Mouse (Mus musculus) lung, embryonic 14.5 days (tissue): Measurements from ENCODE around the gene Zfp870. TPM values are rescaled to one million over a fixed set of nuclear protein-coding genes. Genes with fewer than 3 reads are reported as not detected.
"Not testable (repeated sequence)": the region's sequence is repeated elsewhere in the genome, so short reads cannot be mapped to it uniquely, and the experiment has no call there.

Experiments
- ATAC-seq: fragments of 200-750 bp; cut with Nextera tagmentation; 2 replicates; pipeline ENCODE4 v1.8.0; 2017; ENCODE audit warnings: mild to moderate bottlenecking, moderate TSS enrichment, moderate library complexity; ENCODE audit not compliant: insufficient read depth
- DNase-seq: peaks from one replicate; pipeline ENCODE4 v3.0.0-alpha.2; 2015
- H3K27ac ChIP-seq: fragments of 300-500 bp; sonication (generic); 2 replicates; pipeline ENCODE4 v1.5.1; 2014; ENCODE audit warnings: low read depth, mild to moderate bottlenecking, moderate library complexity
- H3K27me3 ChIP-seq: fragments of 300-500 bp; sonication (generic); 2 replicates; pipeline ENCODE4 v1.6.1; 2014; ENCODE audit warnings: low read length, control low read depth; ENCODE audit not compliant: insufficient read depth
- H3K36me3 ChIP-seq: fragments of 300-500 bp; sonication (generic); 2 replicates; pipeline ENCODE4 v1.6.1; 2014; ENCODE audit warnings: control low read depth; ENCODE audit not compliant: insufficient read depth
- H3K4me1 ChIP-seq: fragments of 300-500 bp; sonication (generic); 2 replicates; pipeline ENCODE4 v1.6.1; 2014; ENCODE audit warnings: antibody characterized with exemption, control low read depth; ENCODE audit not compliant: insufficient read depth
- H3K4me2 ChIP-seq: fragments of 300-500 bp; sonication (generic); 2 replicates; pipeline ENCODE4 v1.6.1; 2014; ENCODE audit warnings: mild to moderate bottlenecking
- H3K4me3 ChIP-seq: fragments of 300-500 bp; sonication (generic); 2 replicates; pipeline ENCODE4 v1.5.1; 2014; ENCODE audit warnings: low read depth, low read length
- H3K9ac ChIP-seq: fragments of 300-500 bp; sonication (generic); 2 replicates; pipeline ENCODE4 v1.6.1; 2014
- H3K9me3 ChIP-seq: fragments of 300-500 bp; sonication (generic); 2 replicates; pipeline ENCODE4 v1.6.1; 2016; ENCODE audit warnings: low read depth, low read length, control low read depth
- CTCF ChIP-seq: IDR thresholded peaks from 2 replicates; pipeline ENCODE4 v1.5.1; 2016; ENCODE audit warnings: antibody characterized with exemption, low read depth
- WGBS: fragments of 180-500 bp; shearing (Covaris S2); extraction: QIAGEN DNeasy Blood & Tissue Kit; methylation state at CpG from one replicate; pipeline ENCODE4 v1.1.7; 2014; 5-methylcytosine and 5-hydroxymethylcytosine counted together
- polyA plus RNA-seq: library from polyadenylated mRNA; unstranded; fragments of >200 nt; fragmentation: Nextera tagmentation; extraction: Ambion mirVana; gene quantifications from 2 replicates; pipeline ENCODE4 v1.2.1, GENCODE M21; 2014

Zfp870 gene
- polyA plus RNA-seq, 1 experiment from 2014 or later = 7.9 TPM

DNA sequence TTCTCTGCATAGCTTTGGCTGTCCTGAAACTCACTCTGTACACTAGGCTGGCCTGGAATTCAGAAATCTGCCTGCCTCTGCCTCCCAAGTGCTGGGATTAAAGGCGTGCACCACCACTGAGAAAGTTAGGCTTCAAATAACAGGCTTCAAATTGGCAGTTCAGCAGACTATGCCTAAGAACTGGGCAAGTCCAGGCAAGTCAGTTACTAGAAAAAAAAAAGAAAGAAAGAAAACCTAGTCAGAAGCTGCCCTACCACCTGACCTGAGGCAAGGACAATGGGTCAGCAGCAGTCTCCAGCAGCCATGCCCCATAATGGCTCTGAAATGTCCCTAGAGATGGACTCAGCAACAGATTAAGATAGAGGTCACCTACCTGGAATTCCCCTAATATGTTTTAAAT lies 20.0 kb downstream of the Zfp870 start:
- H3K9ac ChIP-seq = no peak overlapping the region
- no peaks in the 10 kb centered on the region for H3K36me3 ChIP-seq
- TF ChIP-seq CTCF = no peak
- H3K9me3 ChIP-seq = no peaks in the 10 kb centered on the region
- DNase-seq (no peak), ATAC-seq (no peak)
- H3K27me3 ChIP-seq = no peaks in the 10 kb centered on the region
- no peak overlapping the region for H3K4me2 ChIP-seq
- no peaks in the 10 kb centered on the region for H3K4me1 ChIP-seq
- no peak overlapping the region for H3K27ac ChIP-seq
- 92% methylated on average over 1 of the region's 1 CpGs for WGBS
- H3K4me3 ChIP-seq = no peak overlapping the region

DNA sequence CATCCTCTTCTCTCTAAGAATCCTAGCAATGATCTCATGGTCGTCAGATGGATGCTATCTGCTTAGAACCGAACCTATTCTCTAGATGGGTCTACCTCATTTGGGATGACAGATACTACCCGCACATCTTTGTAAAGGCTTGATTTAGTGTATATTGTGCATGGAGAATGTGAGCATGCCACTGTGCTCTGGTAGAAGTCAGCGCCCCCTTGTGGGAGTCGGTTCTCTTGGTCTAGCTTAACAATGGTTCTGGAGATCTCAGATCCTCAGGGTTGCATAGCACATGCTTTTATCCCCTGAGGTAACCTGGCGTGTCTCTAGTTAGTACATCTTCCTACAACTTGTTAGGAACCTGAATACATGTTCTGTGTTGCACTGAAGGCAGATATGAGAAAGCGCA lies 24.2 kb downstream of the Zfp870 start:
- ATAC-seq, H3K27me3 ChIP-seq: not testable (repeated sequence)

DNA sequence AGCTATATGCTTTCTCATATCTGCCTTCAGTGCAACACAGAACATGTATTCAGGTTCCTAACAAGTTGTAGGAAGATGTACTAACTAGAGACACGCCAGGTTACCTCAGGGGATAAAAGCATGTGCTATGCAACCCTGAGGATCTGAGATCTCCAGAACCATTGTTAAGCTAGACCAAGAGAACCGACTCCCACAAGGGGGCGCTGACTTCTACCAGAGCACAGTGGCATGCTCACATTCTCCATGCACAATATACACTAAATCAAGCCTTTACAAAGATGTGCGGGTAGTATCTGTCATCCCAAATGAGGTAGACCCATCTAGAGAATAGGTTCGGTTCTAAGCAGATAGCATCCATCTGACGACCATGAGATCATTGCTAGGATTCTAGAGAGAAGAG lies 34.7 kb downstream of the Zfp870 start:
- H3K27me3 ChIP-seq, H3K4me2 ChIP-seq, DNase-seq, H3K4me1 ChIP-seq, H3K36me3 ChIP-seq, H3K27ac ChIP-seq, H3K9ac ChIP-seq, H3K9me3 ChIP-seq, H3K4me3 ChIP-seq, ATAC-seq: not testable (repeated sequence)
- 45% methylated on average over 3 of the region's 6 CpGs for WGBS

More for the DNA sequence above, 24.2 kb downstream of the Zfp870 start:
- not testable (repeated sequence) for H3K9ac ChIP-seq, H3K36me3 ChIP-seq, H3K27ac ChIP-seq, H3K4me1 ChIP-seq, DNase-seq, H3K4me2 ChIP-seq, H3K4me3 ChIP-seq, H3K9me3 ChIP-seq
- 66% methylated on average over 3 of the region's 7 CpGs for WGBS

DNA sequence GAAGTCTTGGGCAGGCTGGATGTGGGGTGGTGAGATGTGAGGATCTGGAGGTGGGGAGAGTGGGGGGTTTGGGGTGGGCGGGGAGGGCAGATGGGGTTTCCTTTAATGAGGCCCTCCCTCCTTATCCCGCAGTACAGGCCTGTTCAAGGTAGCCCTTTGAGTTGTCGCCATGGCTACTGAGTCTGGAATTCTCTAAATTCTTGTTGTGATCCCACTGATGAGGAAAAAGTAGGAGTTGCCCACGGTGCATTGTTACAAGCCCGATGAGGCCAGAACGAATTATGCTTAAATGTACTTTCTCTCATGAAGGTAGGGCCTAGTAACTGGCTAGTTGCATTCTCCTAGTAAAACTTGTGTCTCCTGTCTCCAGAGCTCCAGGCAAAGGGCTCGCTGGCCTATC lies 39.9 kb downstream of the Zfp870 start:
- no peak for DNase-seq
- 63% methylated on average over 7 of the region's 7 CpGs for WGBS

DNA sequence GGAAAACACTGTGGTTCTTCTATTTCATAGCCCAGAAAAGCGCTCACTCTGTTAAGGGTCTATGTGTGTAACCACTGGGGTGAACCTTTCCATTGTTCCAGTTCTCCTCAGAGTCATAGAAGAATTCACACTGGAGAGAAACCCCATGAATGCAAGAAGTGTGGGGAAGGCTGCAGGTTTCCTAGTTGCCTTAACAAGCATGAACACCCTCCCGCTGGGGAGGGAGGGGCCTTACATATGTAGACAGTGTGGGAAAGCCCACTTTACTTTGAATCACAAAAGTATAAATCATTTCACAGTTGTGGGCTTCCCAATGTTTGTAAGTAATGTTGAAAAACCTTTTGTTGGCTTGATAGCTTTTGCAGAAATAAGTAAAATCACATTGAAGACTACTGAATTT lies 50.1 kb downstream of the Zfp870 start:
- WGBS = 73% methylated on average over 2 of the region's 2 CpGs
- no peak for TF ChIP-seq CTCF
- Histone ChIP-seq H3K4me3 (no peak overlapping the region), H3K36me3 (no peaks in the 10 kb centered on the region), H3K27me3 (no peaks in the 10 kb centered on the region), H3K9ac (no peak overlapping the region), H3K4me1 (no peaks in the 10 kb centered on the region), H3K9me3 (peaks cover 2% of the 10 kb centered on the region; the same call in 1 of the 2 replicates), H3K4me2 (no peak overlapping the region), H3K27ac (no peak overlapping the region)
- no peak for ATAC-seq
- DNase-seq = no peak

More for the DNA sequence above, 39.9 kb downstream of the Zfp870 start:
- no peak overlapping the region for H3K9ac ChIP-seq
- H3K4me2 ChIP-seq = no peak overlapping the region
- no peaks in the 10 kb centered on the region for H3K4me1 ChIP-seq
- no peak for TF ChIP-seq CTCF
- ATAC-seq = no peak
- H3K27me3 ChIP-seq = no peaks in the 10 kb centered on the region
- no peaks in the 10 kb centered on the region for H3K9me3 ChIP-seq
- no peak overlapping the region for H3K27ac ChIP-seq
- no peaks in the 10 kb centered on the region for H3K36me3 ChIP-seq
- H3K4me3 ChIP-seq = no peak overlapping the region

DNA sequence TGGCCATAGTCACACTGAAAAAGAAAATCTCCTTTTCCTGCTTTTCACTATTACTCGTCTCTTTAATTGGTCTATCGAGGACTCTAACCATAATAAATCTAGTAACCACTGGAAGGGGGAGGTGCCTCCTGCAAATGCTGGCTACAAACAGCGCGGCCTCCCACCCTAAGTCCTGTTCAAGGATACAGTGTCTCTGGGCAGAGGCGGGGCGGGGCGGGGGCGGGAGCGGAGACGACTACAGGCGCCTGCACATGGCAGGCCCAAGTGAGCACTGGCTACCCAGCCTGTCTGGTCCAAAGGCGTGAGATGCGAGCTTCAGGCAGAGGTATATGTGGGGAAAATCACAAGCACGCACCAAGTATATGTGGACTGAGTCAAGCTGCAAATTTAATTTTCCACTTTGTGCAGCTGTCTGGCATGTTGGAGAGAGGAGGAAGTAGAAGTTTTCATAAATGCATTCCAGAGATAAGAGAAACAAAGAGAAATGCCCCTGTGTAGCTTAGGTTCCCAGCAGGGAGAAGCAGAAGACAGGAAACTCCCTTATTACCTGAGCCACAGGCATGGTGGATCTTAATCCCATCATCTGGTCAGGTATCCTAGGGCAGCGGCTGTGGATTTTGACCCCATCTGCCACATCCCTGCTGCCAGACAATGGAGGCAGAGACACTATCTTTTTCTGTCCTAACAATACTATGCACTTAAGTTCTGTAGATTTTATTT lies 52.2 kb downstream of the Zfp870 start:
- H3K4me3 ChIP-seq = no peak overlapping the region
- H3K9ac ChIP-seq = no peak overlapping the region
- DNase-seq (peak; percentile 46), ATAC-seq (peak; percentile 88)
- 28% methylated on average over 15 of the region's 15 CpGs for WGBS
- peak overlapping the region; percentile 21; the same call in 1 of the 2 replicates for H3K4me2 ChIP-seq
- H3K36me3 ChIP-seq = no peaks in the 10 kb centered on the region
- no peak overlapping the region for H3K27ac ChIP-seq
- no peaks in the 10 kb centered on the region for H3K4me1 ChIP-seq
- H3K9me3 ChIP-seq = peaks cover 2% of the 10 kb centered on the region; the same call in 1 of the 2 replicates
- no peak for TF ChIP-seq CTCF
- H3K27me3 ChIP-seq = no peaks in the 10 kb centered on the region

DNA sequence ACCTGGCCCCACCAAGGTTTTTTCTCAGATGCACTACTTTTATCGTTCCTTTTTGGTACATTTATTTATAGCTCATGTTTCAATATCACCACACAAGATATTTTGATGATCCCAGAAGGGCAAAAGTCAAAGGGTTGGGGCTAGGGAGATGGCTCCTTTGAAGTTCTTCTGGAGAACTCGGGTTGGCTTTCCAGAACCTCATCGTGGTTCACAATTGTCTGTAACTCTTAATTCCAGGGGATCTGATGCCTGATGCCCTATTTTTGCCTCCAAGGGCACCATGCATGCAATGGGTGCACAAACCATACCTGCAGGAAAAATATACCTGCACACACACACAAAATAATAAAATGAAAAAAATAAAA lies 61.0 kb downstream of the Zfp870 start:
- no peaks in the 10 kb centered on the region for H3K9me3 ChIP-seq
- peak overlapping the region; percentile 85 for H3K4me2 ChIP-seq
- peak overlapping the region; percentile 81 for H3K4me3 ChIP-seq
- DNase-seq = no peak
- H3K36me3 ChIP-seq = 0 out of 2 replicates have a peak, but pooled peaks cover 8% of the 10 kb centered on the region
- WGBS = 30% methylated on average over 3 of the region's 3 CpGs
- H3K9ac ChIP-seq = no peak overlapping the region
- H3K27me3 ChIP-seq = no peaks in the 10 kb centered on the region
- H3K4me1 ChIP-seq = peaks cover 6% of the 10 kb centered on the region
- TF ChIP-seq CTCF = no peak
- H3K27ac ChIP-seq = no peak overlapping the region
- peak; percentile 28; the same call in 1 of the 2 replicates for ATAC-seq
